8 mouse cellular contexts compared by ENCODE assay signal in genomic region chr2:167932727-167933231, GRCm38 (mm10). TPM values are rescaled to one million over a fixed set of nuclear protein-coding genes. Genes with fewer than 3 reads are reported as not detected.
DNase-seq lines count a peak whose midpoint lies in the region; ATAC-seq and TF ChIP-seq lines count a peak whose summit lies in the region.

No protein-coding gene starts in this region.

- no peaks in the 10 kb centered on the region for H3K27me3 ChIP-seq in heart, embryonic 11.5 days (ENCODE audit: control insufficient read depth, insufficient read depth, low read length)
- H3K27me3 ChIP-seq in ES-Bruce4 (ENCODE audit: control insufficient read depth, insufficient read depth, low read length, poor library complexity, severe bottlenecking): no peaks in the 10 kb centered on the region
- no peaks in the 10 kb centered on the region for H3K27me3 ChIP-seq in forebrain, embryonic 10.5 days (ENCODE audit: poor library complexity, severe bottlenecking)
- H3K27me3 ChIP-seq in liver, embryonic 11.5 days (replicated peaks; ENCODE audit: control insufficient read depth, insufficient read depth, low read length): no peaks in the 10 kb centered on the region
- no peaks in the 10 kb centered on the region for H3K27me3 ChIP-seq in neural tube, embryonic 14.5 days (ENCODE audit: control insufficient read depth, insufficient read depth, low read length)

- peaks cover 36% of the 10 kb centered on the region for H3K4me1 ChIP-seq in heart, embryonic 11.5 days (ENCODE audit: control insufficient read depth, insufficient read depth, low read length)
- no peaks in the 10 kb centered on the region for H3K4me1 ChIP-seq in ES-Bruce4 (ENCODE audit: control insufficient read depth, insufficient read depth, low read length)
- peaks cover 36% of the 10 kb centered on the region for H3K4me1 ChIP-seq in forebrain, embryonic 10.5 days
- peaks cover 35% of the 10 kb centered on the region for H3K4me1 ChIP-seq in liver, embryonic 11.5 days (replicated peaks; ENCODE audit: control insufficient read depth, insufficient read depth, low read length)
- peaks cover 31% of the 10 kb centered on the region for H3K4me1 ChIP-seq in neural tube, embryonic 14.5 days (ENCODE audit: control insufficient read depth, insufficient read depth, low read length)

- no peaks in the 10 kb centered on the region for H3K9me3 ChIP-seq in heart, embryonic 11.5 days (replicated peaks; ENCODE audit: control insufficient read depth, low read length)
- H3K9me3 ChIP-seq in ES-Bruce4 (replicated peaks; ENCODE audit: control insufficient read depth, insufficient read depth, low read length, poor library complexity, severe bottlenecking): no peaks in the 10 kb centered on the region
- H3K9me3 ChIP-seq in forebrain, embryonic 10.5 days: no peaks in the 10 kb centered on the region
- H3K9me3 ChIP-seq in liver, embryonic 11.5 days (ENCODE audit: control insufficient read depth, low read length): no peaks in the 10 kb centered on the region
- H3K9me3 ChIP-seq in neural tube, embryonic 14.5 days (ENCODE audit: control insufficient read depth, low read length): no peaks in the 10 kb centered on the region

- DNase-seq in heart, adult 11 months: no peak
- DNase-seq in forebrain, embryonic 10.5 days (ENCODE audit: extremely low spot score, low spot score): peak; percentile 34
- no peak for DNase-seq in liver, embryonic 11.5 days (ENCODE audit: low spot score)
- DNase-seq in spleen, adult 18-20 months: no peak
- DNase-seq in urinary bladder, adult 18-20 months (ENCODE audit: low spot score in 2 of 2): no peak

- peak overlapping the region; percentile 96 for H3K9ac ChIP-seq in heart, embryonic 11.5 days (ENCODE audit: low read depth, low read length)
- peak overlapping the region; percentile 85 for H3K9ac ChIP-seq in ES-Bruce4 (ENCODE audit: low read depth, poor library complexity, severe bottlenecking)
- H3K9ac ChIP-seq in liver, embryonic 11.5 days (ENCODE audit: low read depth, low read length): peak overlapping the region; percentile 91
- peak overlapping the region; percentile 87 for H3K9ac ChIP-seq in neural tube, embryonic 14.5 days (replicated peaks; ENCODE audit: low read depth, low read length)

- peak overlapping the region; percentile 96 for H3K4me3 ChIP-seq in heart, embryonic 11.5 days (ENCODE audit: low read depth, low read length)
- H3K4me3 ChIP-seq in ES-Bruce4 (ENCODE audit: low read depth, low read length): peak overlapping the region; percentile 89
- H3K4me3 ChIP-seq in forebrain, embryonic 10.5 days: peak overlapping the region; percentile 91
- peak overlapping the region; percentile 94 for H3K4me3 ChIP-seq in liver, embryonic 11.5 days (ENCODE audit: low read depth, low read length)
- H3K4me3 ChIP-seq in neural tube, embryonic 14.5 days (ENCODE audit: low read depth, low read length): peak overlapping the region; percentile 91

- under 1% methylated on average over 18 of the region's 18 CpGs for WGBS in heart, embryonic 11.5 days (ENCODE audit: insufficient replicate concordance)
- WGBS in forebrain, embryonic 10.5 days: 2% methylated on average over 18 of the region's 18 CpGs
- under 1% methylated on average over 18 of the region's 18 CpGs for WGBS in liver, embryonic 11.5 days
- WGBS in neural tube, embryonic 14.5 days: 1% methylated on average over 18 of the region's 18 CpGs

- no peaks in the 10 kb centered on the region for H3K36me3 ChIP-seq in heart, embryonic 11.5 days (ENCODE audit: control insufficient read depth, insufficient read depth, low read length)
- H3K36me3 ChIP-seq in ES-Bruce4 (ENCODE audit: control insufficient read depth, insufficient read depth, low read length, poor library complexity, severe bottlenecking): no peaks in the 10 kb centered on the region
- H3K36me3 ChIP-seq in forebrain, embryonic 10.5 days (replicated peaks): 0 out of 2 replicates have a peak, but pooled peaks cover 5% of the 10 kb centered on the region
- no peaks in the 10 kb centered on the region; the same call in 1 of the 2 replicates for H3K36me3 ChIP-seq in liver, embryonic 11.5 days (ENCODE audit: control insufficient read depth, insufficient read depth, low read length)
- no peaks in the 10 kb centered on the region for H3K36me3 ChIP-seq in neural tube, embryonic 14.5 days (ENCODE audit: control insufficient read depth, insufficient read depth, low read length)

- ATAC-seq in heart, embryonic 11.5 days (replicated peaks; ENCODE audit: insufficient number of reproducible peaks, low FRiP score, low TSS enrichment): peak; percentile 52; the same call in 1 of the 2 replicates
- peak; percentile 24 for ATAC-seq in liver, embryonic 11.5 days (replicated peaks; ENCODE audit: low FRiP score)
- peak; percentile 64 for ATAC-seq in neural tube, embryonic 14.5 days (ENCODE audit: low read depth)

- no peak for TF ChIP-seq POLR2A in ES-Bruce4 (IDR thresholded peaks at IDR 0.05; ENCODE audit: insufficient read depth, low read length)

- peak overlapping the region; percentile 84 for H3K27ac ChIP-seq in heart, embryonic 11.5 days (ENCODE audit: low read depth, low read length)
- no peak overlapping the region for H3K27ac ChIP-seq in ES-Bruce4 (ENCODE audit: insufficient read depth, low read length)
- peak overlapping the region; percentile 92 for H3K27ac ChIP-seq in forebrain, embryonic 10.5 days
- peak overlapping the region; percentile 54; the same call in 1 of the 2 replicates for H3K27ac ChIP-seq in liver, embryonic 11.5 days (ENCODE audit: low read depth, low read length)
- peak overlapping the region; percentile 70 for H3K27ac ChIP-seq in neural tube, embryonic 14.5 days (ENCODE audit: low read depth, low read length)

- TF ChIP-seq EP300 in ES-Bruce4 (IDR thresholded peaks at IDR 0.05; ENCODE audit: insufficient read depth, low read depth, low read length): no peak

- H3K4me2 ChIP-seq in heart, embryonic 11.5 days: peak overlapping the region; percentile 94
- H3K4me2 ChIP-seq in liver, embryonic 11.5 days: peak overlapping the region; percentile 91
- H3K4me2 ChIP-seq in neural tube, embryonic 14.5 days (ENCODE audit: low read depth, low read length): peak overlapping the region; percentile 71

- no peak for TF ChIP-seq CTCF in ES-Bruce4 (IDR thresholded peaks at IDR 0.05; ENCODE audit: low read depth, low read length)

RNA-seq across cellular contexts. Expression of gene Ptpn1, which starts 0.9 kb away (rescaled TPM):
- 43.5 and 46.7 TPM in 2 replicates for polyA plus RNA-seq in heart, embryonic 11.5 days (2014; fragmentation: Nextera tagmentation; extraction: Ambion mirVana)
- 45.3 and 51.3 TPM in 2 replicates for polyA plus RNA-seq in ES-Bruce4 (2011; ENCODE audit: insufficient read depth, insufficient read length, low read depth, missing spikeins)
- 66.0 and 66.4 TPM in 2 replicates for polyA plus RNA-seq in forebrain, embryonic 10.5 days (2016; fragmentation: Nextera tagmentation; extraction: Ambion mirVana)
- 50.7 and 53.6 TPM in 2 replicates for polyA plus RNA-seq in liver, embryonic 11.5 days (2014; fragmentation: Nextera tagmentation; extraction: Ambion mirVana)
- polyA plus RNA-seq in neural tube, embryonic 14.5 days (2014; fragmentation: Nextera tagmentation; extraction: Ambion mirVana): 57.9 and 77.8 TPM in 2 replicates
